Mouse (Mus musculus) intestine, embryonic 15.5 days (tissue): ENCODE measurements around the gene Prss58. TPM values are rescaled to one million over a fixed set of nuclear protein-coding genes. Genes with fewer than 3 reads are reported as not detected.

Experiments used
- ATAC-seq: fragments of 200-750 bp; cut with Nextera tagmentation; 2 replicates; pipeline ENCODE4 v1.8.0; 2017; ENCODE audit warnings: moderate TSS enrichment, moderate library complexity
- H3K27ac ChIP-seq: fragments of 300-500 bp; sonication (generic); 2 replicates; pipeline ENCODE4 v1.5.1; 2015; ENCODE audit warnings: mild to moderate bottlenecking, inconsistent platforms
- H3K27me3 ChIP-seq: fragments of 300-500 bp; sonication (generic); replicated peaks from 2 replicates; pipeline ENCODE4 v1.6.1; 2015; ENCODE audit warnings: inconsistent platforms
- H3K36me3 ChIP-seq: fragments of 300-500 bp; sonication (generic); 2 replicates; pipeline ENCODE4 v1.6.1; 2015; ENCODE audit warnings: inconsistent platforms
- H3K4me1 ChIP-seq: fragments of 300-500 bp; sonication (generic); replicated peaks from 2 replicates; pipeline ENCODE4 v1.6.1; 2015; ENCODE audit warnings: inconsistent platforms
- H3K4me2 ChIP-seq: fragments of 300-500 bp; sonication (generic); replicated peaks from 2 replicates; pipeline ENCODE4 v1.6.1; 2015; ENCODE audit warnings: mild to moderate bottlenecking, inconsistent platforms
- H3K4me3 ChIP-seq: fragments of 300-500 bp; sonication (generic); replicated peaks from 2 replicates; pipeline ENCODE4 v1.5.1; 2015; ENCODE audit warnings: inconsistent platforms
- H3K9ac ChIP-seq: fragments of 300-500 bp; sonication (generic); 2 replicates; pipeline ENCODE4 v1.6.1; 2015; ENCODE audit warnings: inconsistent platforms
- H3K9me3 ChIP-seq: fragments of 300-500 bp; sonication (generic); 2 replicates; pipeline ENCODE4 v1.6.1; 2016; ENCODE audit warnings: inconsistent platforms
- WGBS: fragments of 180-500 bp; shearing (Covaris S2); methylation state at CpG from one replicate; pipeline ENCODE4 v1.1.7; 2015; 5-methylcytosine and 5-hydroxymethylcytosine counted together
- polyA plus RNA-seq: library from polyadenylated mRNA; unstranded; fragments of >200 nt; fragmentation: Nextera tagmentation; extraction: Ambion mirVana; gene quantifications from 2 replicates; pipeline ENCODE4 v1.2.1, GENCODE M21; 2015

Gene Prss58
- polyA plus RNA-seq, result not detected in 2 replicates

DNA sequence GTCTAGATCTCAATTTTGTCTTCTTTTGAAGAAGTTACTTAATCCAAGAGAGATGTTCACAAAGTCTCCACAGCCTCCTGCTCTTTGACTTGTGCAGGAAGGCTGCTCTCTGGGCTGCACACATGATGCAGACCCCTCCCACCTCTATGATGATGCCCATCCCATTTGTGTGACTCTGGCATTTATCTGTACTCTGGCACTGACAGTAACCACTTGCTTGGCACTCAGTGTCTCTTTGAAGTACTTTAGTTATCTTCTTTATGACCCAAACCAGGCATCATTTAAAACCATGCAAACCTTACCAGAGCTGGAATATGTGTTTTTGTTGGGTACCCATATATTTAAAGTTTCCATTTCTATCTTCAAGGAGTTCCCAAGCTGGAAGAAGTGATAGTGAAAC, at the start of gene Prss58:
Gene Prss58 (minus strand): TSS at position 101 of the 400 bp plus-strand sequence.
- Histone ChIP-seq H3K36me3 (no peaks in the 10 kb centered on the region), H3K27me3 (no peaks in the 10 kb centered on the region), H3K9ac (no peak within 1 kb of the TSS), H3K4me2 (no peak within 1 kb of the TSS), H3K4me1 (no peaks in the 10 kb centered on the region), H3K9me3 (no peaks in the 10 kb centered on the region), H3K27ac (no peak within 1 kb of the TSS), H3K4me3 (no peak within 1 kb of the TSS)
- no peak for ATAC-seq

DNA sequence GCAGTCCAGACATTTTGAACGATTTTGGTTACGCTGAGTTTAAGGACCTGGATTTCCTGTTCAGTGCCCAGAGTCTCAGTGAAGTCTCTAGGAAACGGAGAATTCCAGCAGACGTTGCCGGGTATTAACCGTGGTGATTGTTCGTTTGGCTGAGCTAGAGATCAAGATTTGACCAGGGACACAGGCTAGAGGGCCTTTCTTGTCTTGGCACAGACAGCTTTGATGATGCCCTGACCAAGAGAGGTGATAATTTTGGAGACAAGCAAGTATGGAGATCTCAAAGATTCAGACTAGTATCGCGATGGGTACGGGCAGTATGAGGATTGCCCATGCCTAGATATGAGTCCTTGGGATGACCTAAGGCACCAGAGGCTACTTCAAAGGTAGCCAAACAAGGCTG, 40.3 kb upstream of the Prss58 start, which contains the start of gene 1700074P13Rik:
Gene 1700074P13Rik (minus strand): TSS at position 101 of the 400 bp plus-strand sequence.
- H3K9ac ChIP-seq, result no peak within 1 kb of the TSS
- no peaks in the 10 kb centered on the region for H3K36me3 ChIP-seq
- no peak within 1 kb of the TSS for H3K4me2 ChIP-seq
- H3K27me3 ChIP-seq, result no peaks in the 10 kb centered on the region
- H3K4me1 ChIP-seq, result no peaks in the 10 kb centered on the region
- H3K27ac ChIP-seq, result no peak within 1 kb of the TSS
- no peak within 1 kb of the TSS for H3K4me3 ChIP-seq
- WGBS, result 93% methylated on average over 10 of the region's 10 CpGs
- ATAC-seq, result no peak
- no peaks in the 10 kb centered on the region for H3K9me3 ChIP-seq

DNA sequence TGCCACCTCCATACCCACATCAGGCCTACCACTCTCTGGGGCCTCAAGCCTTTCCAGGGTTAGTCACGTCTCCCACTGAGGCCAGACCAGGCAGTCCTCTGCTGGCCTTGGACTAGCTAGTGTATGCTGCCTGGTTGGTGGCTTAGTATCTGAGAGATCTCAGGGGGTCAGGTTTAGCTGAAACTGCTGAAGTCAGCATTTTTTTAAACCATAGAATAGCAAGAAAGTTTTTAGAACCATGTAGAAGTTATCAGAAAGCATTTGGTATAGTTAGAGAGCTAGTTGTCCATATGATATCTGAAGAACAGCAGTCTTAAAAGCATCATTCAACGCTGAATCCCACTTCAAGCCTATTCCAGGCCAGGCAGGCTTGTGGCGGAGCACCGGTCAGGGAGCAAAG, 19.8 kb upstream of the Prss58 start:
- ATAC-seq, result no peak
- WGBS, result 82% methylated on average over 4 of the region's 4 CpGs
- H3K4me1 ChIP-seq, result no peaks in the 10 kb centered on the region
- no peak overlapping the region for H3K27ac ChIP-seq
- H3K4me3 ChIP-seq, result no peak overlapping the region
- H3K4me2 ChIP-seq, result no peak overlapping the region
- H3K27me3 ChIP-seq, result no peaks in the 10 kb centered on the region
- no peaks in the 10 kb centered on the region for H3K9me3 ChIP-seq
- no peaks in the 10 kb centered on the region for H3K36me3 ChIP-seq
- no peak overlapping the region for H3K9ac ChIP-seq

GRCm38 (mm10) chr6:40894716-40895115, 5.5 kb downstream of the Prss58 start:
- 63% methylated on average over 1 of the region's 1 CpGs for WGBS
- H3K4me2 ChIP-seq, result no peak overlapping the region
- H3K9ac ChIP-seq, result no peak overlapping the region
- ATAC-seq, result peak; percentile 56; the same call in 1 of the 2 replicates
- H3K36me3 ChIP-seq, result no peaks in the 10 kb centered on the region
- no peaks in the 10 kb centered on the region for H3K4me1 ChIP-seq
- no peaks in the 10 kb centered on the region for H3K27me3 ChIP-seq
- no peak overlapping the region for H3K27ac ChIP-seq
- H3K4me3 ChIP-seq, result no peak overlapping the region
- no peaks in the 10 kb centered on the region for H3K9me3 ChIP-seq

GRCm38 (mm10) chr6:40893577-40893976, 6.6 kb downstream of the Prss58 start:
- Histone ChIP-seq H3K27me3 (no peaks in the 10 kb centered on the region), H3K9ac (no peak overlapping the region), H3K4me1 (no peaks in the 10 kb centered on the region), H3K9me3 (no peaks in the 10 kb centered on the region), H3K27ac (no peak overlapping the region), H3K4me2 (no peak overlapping the region), H3K36me3 (no peaks in the 10 kb centered on the region), H3K4me3 (no peak overlapping the region)
- 38% methylated on average over 7 of the region's 7 CpGs for WGBS
- ATAC-seq, result no peak

DNA sequence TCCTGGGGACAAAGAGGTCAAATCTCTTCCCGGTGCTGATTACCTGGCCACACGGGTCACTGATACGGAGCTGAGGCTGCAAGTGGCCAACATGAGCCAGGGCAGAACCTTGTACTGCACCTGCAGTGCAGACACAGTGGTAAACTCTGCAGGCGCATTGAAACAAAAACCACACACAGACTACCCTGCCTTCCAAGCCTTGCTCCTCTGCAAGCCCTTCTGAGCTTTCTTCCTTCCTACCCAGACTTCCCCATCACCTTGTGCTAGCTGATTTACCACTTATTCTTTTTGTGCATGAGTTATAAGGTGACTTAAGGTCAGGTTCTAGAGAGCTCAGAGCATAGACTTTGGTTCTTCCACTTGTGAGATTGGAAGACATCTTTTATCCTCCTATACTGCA, 8.4 kb downstream of the Prss58 start:
- no peak overlapping the region for H3K4me2 ChIP-seq
- H3K27ac ChIP-seq, result no peak overlapping the region
- no peaks in the 10 kb centered on the region for H3K27me3 ChIP-seq
- no peaks in the 10 kb centered on the region for H3K36me3 ChIP-seq
- ATAC-seq, result no peak
- H3K4me3 ChIP-seq, result no peak overlapping the region
- WGBS, result 79% methylated on average over 4 of the region's 4 CpGs
- no peak overlapping the region for H3K9ac ChIP-seq
- H3K9me3 ChIP-seq, result no peaks in the 10 kb centered on the region
- no peaks in the 10 kb centered on the region for H3K4me1 ChIP-seq

GRCm38 (mm10) chr6:40890973-40891372, 9.2 kb downstream of the Prss58 start:
- 53% methylated on average over 1 of the region's 1 CpGs for WGBS
- Histone ChIP-seq H3K27me3 (no peaks in the 10 kb centered on the region), H3K4me1 (no peaks in the 10 kb centered on the region), H3K27ac (no peak overlapping the region), H3K36me3 (no peaks in the 10 kb centered on the region), H3K4me3 (no peak overlapping the region), H3K9ac (no peak overlapping the region), H3K9me3 (no peaks in the 10 kb centered on the region), H3K4me2 (no peak overlapping the region)
- no peak for ATAC-seq

- Histone ChIP-seq H3K36me3 (no peaks in the 10 kb centered on the region), H3K27ac (no peak within 1 kb of the TSS), H3K4me2 (no peak within 1 kb of the TSS), H3K9ac (no peak within 1 kb of the TSS), H3K4me1 (no peaks in the 10 kb centered on the region), H3K9me3 (no peaks in the 10 kb centered on the region), H3K4me3 (no peak within 1 kb of the TSS), H3K27me3 (no peaks in the 10 kb centered on the region)
- no peak for ATAC-seq
- 95% methylated on average over 3 of the region's 3 CpGs for WGBS
Observed at GRCm38 (mm10) chr6:40887394-40887793, 12.8 kb downstream of the Prss58 start, which contains the start of gene Moxd2. TSS of gene Moxd2 (minus strand) at chr6:40887494.

DNA sequence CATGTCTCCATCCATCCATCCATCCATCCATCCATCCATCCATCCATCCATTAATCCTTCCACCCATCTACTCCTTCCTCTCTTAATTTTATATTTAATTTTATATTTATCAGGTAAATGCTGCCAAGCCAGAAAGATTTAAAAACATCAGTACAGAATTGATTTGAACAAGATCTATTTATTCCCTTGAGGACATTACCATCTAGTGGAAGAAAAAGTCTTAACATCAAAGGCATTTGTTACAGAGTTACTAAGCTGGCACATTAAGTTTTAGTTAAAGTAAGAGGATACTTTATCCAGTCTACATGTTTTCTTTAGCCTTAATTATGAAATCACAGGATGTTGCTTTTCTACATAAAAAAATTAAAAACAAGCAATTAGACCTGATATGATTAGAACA, 54.9 kb downstream of the Prss58 start:
- Histone ChIP-seq H3K4me1 (no peaks in the 10 kb centered on the region), H3K4me3 (no peak overlapping the region), H3K9me3 (no peaks in the 10 kb centered on the region), H3K27ac (no peak overlapping the region), H3K9ac (no peak overlapping the region), H3K27me3 (no peaks in the 10 kb centered on the region), H3K4me2 (no peak overlapping the region), H3K36me3 (no peaks in the 10 kb centered on the region)
- no peak for ATAC-seq

Other genes starting within 250 kb of the Prss58 start
- not detected in 2 replicates for gene Moxd2, start 12.9 kb downstream of the Prss58 start, polyA plus RNA-seq
- not detected in 2 replicates for gene 1700074P13Rik, start 40.2 kb upstream of the Prss58 start, polyA plus RNA-seq
- not detected in 2 replicates for gene Gm4744, start 51.5 kb upstream of the Prss58 start, polyA plus RNA-seq
- gene 1810009J06Rik, start 64.4 kb upstream of the Prss58 start, polyA plus RNA-seq, result 0.42 TPM in 1 of 2 replicates, not detected in the other
- gene Gm2663, start 99.1 kb upstream of the Prss58 start, polyA plus RNA-seq, result 0.62 and 1.1 TPM in 2 replicates
- 1.5 and 4.1 TPM in 2 replicates for gene 2210010C04Rik, start 135.1 kb upstream of the Prss58 start, polyA plus RNA-seq